In genomic region chr8:69882833-69883600, GRCm38 (mm10) we compare ENCODE assay signal across 10 mouse cellular contexts. TPM values are rescaled to one million over a fixed set of nuclear protein-coding genes. Genes with fewer than 3 reads are reported as not detected.
DNase-seq lines count a peak whose midpoint lies in the region; ATAC-seq and TF ChIP-seq lines count a peak whose summit lies in the region.
"Had no signal": no experiment of that assay in that cellular context is flagged by ENCODE, and none has a peak within 500 bp of the region (broad histone marks: within the 10 kb centered on the region; RNA-seq: fewer than 3 reads in every experiment).

No protein-coding gene starts in this region.

- no peak overlapping the region for H3K9ac ChIP-seq in heart, embryonic 11.5 days (ENCODE audit: low read depth, low read length)
- 0 out of 2 replicates have a peak overlapping the region, but pooled peaks have one; percentile 11 for H3K9ac ChIP-seq in ES-E14 (ENCODE audit: insufficient read depth, low read depth, low read length, poor library complexity, severe bottlenecking)
- no peak overlapping the region for H3K9ac ChIP-seq in hindbrain, embryonic 11.5 days (ENCODE audit: low read depth, low read length)
- no peak overlapping the region for H3K9ac ChIP-seq in midbrain, embryonic 11.5 days (ENCODE audit: low read length)

- peaks cover 17% of the 10 kb centered on the region for H3K4me1 ChIP-seq in heart, embryonic 11.5 days (ENCODE audit: control insufficient read depth, insufficient read depth, low read length)
- peaks cover 0 to 15% of the 10 kb centered on the region in 2 experiments; a peak in 1 of 4 replicates for H3K4me1 ChIP-seq in ES-E14 (ENCODE audit: control insufficient read depth in 2 of 2, insufficient read depth in 2 of 2, low read length in 2 of 2, poor library complexity in 1 of 2)
- peaks cover 8% of the 10 kb centered on the region; the same call in 1 of the 2 replicates for H3K4me1 ChIP-seq in hindbrain, embryonic 11.5 days (replicated peaks; ENCODE audit: control insufficient read depth, insufficient read depth, low read length)
- peaks cover 19% of the 10 kb centered on the region for H3K4me1 ChIP-seq in midbrain, embryonic 11.5 days (ENCODE audit: control insufficient read depth, insufficient read depth, low read length)

- peak overlapping the region; percentile 64 for H3K4me2 ChIP-seq in heart, embryonic 11.5 days
- H3K4me2 ChIP-seq in hindbrain, embryonic 11.5 days (replicated peaks; ENCODE audit: low read depth, low read length), result no peak overlapping the region
- no peak overlapping the region for H3K4me2 ChIP-seq in midbrain, embryonic 11.5 days

- no peak for DNase-seq in heart, adult 8-10 months (ENCODE audit: low spot score)
- DNase-seq in ES-E14 (ENCODE audit: low read depth, low spot score), result no peak
- DNase-seq in hindbrain, embryonic 11.5 days (ENCODE audit: low spot score), result peak; percentile 17
- DNase-seq in midbrain, embryonic 11.5 days (ENCODE audit: low spot score, missing footprints), result peak; percentile 90
- no peak for DNase-seq in cerebellum, adult 18-20 months
- DNase-seq in right cerebral cortex, postnatal 25 days, result no peak
- DNase-seq in cerebellum, adult 8-10 months, result no peak

- H3K4me3 ChIP-seq in heart, embryonic 11.5 days (ENCODE audit: low read depth, low read length), result peak overlapping the region; percentile 39; the same call in 1 of the 2 replicates
- H3K4me3 ChIP-seq in ES-E14 (ENCODE audit: insufficient read depth in 1 of 2, low read depth in 1 of 2, low read length in 2 of 2, poor library complexity in 1 of 2, severe bottlenecking in 1 of 2), result peak overlapping the region; percentile 40 to 55; a peak in 3 of 4 replicates
- peak overlapping the region; percentile 34 for H3K4me3 ChIP-seq in hindbrain, embryonic 11.5 days (ENCODE audit: low read depth, low read length)
- no peak overlapping the region for H3K4me3 ChIP-seq in midbrain, embryonic 11.5 days (ENCODE audit: low read depth, low read length)

- peaks cover 97% of the 10 kb centered on the region for H3K27me3 ChIP-seq in heart, embryonic 11.5 days (ENCODE audit: control insufficient read depth, insufficient read depth, low read length)
- H3K27me3 ChIP-seq in hindbrain, embryonic 11.5 days (ENCODE audit: control insufficient read depth, insufficient read depth, low read length), result peaks cover 94% of the 10 kb centered on the region
- peaks cover 96% of the 10 kb centered on the region for H3K27me3 ChIP-seq in midbrain, embryonic 11.5 days (ENCODE audit: control insufficient read depth, insufficient read depth, low read length)

- in situ Hi-C loops in ES-E14 (cut with MboI; ENCODE audit: low sequenced_read_pairs in 2 of 2, unreplicated experiment in 2 of 2), result no loop called here

- WGBS in heart, embryonic 11.5 days (ENCODE audit: insufficient replicate concordance), result 15% methylated on average over 52 of the region's 52 CpGs
- WGBS in hindbrain, embryonic 11.5 days, result 16% methylated on average over 52 of the region's 52 CpGs
- 10% methylated on average over 52 of the region's 52 CpGs for WGBS in midbrain, embryonic 11.5 days

- no peaks in the 10 kb centered on the region for H3K36me3 ChIP-seq in heart, embryonic 11.5 days (ENCODE audit: control insufficient read depth, insufficient read depth, low read length)
- no peaks in the 10 kb centered on the region for H3K36me3 ChIP-seq in ES-E14 (ENCODE audit: control insufficient read depth, insufficient read depth, low read length, poor library complexity, severe bottlenecking)
- H3K36me3 ChIP-seq in hindbrain, embryonic 11.5 days (ENCODE audit: control insufficient read depth, insufficient read depth, low read length), result no peaks in the 10 kb centered on the region
- H3K36me3 ChIP-seq in midbrain, embryonic 11.5 days (ENCODE audit: control insufficient read depth, insufficient read depth, low read length), result no peaks in the 10 kb centered on the region

- no peak for ATAC-seq in heart, embryonic 11.5 days (replicated peaks; ENCODE audit: insufficient number of reproducible peaks, low FRiP score, low TSS enrichment)
- no peak for ATAC-seq in hindbrain, embryonic 11.5 days (ENCODE audit: low FRiP score)
- ATAC-seq in midbrain, embryonic 11.5 days (ENCODE audit: low FRiP score), result no peak
- ATAC-seq: inflammation-experienced regulatory T-cells, adult 6 months had no signal

- H3K9me3 ChIP-seq in heart, embryonic 11.5 days (replicated peaks; ENCODE audit: control insufficient read depth, low read length), result no peaks in the 10 kb centered on the region
- no peaks in the 10 kb centered on the region for H3K9me3 ChIP-seq in ES-E14 (ENCODE audit: control insufficient read depth, insufficient read depth, low read depth, low read length)
- H3K9me3 ChIP-seq in hindbrain, embryonic 11.5 days (ENCODE audit: control insufficient read depth, low read length), result no peaks in the 10 kb centered on the region
- no peaks in the 10 kb centered on the region for H3K9me3 ChIP-seq in midbrain, embryonic 11.5 days (ENCODE audit: control insufficient read depth, low read length)

- H3K27ac ChIP-seq in heart, embryonic 11.5 days (ENCODE audit: low read depth, low read length), result no peak overlapping the region
- H3K27ac ChIP-seq in ES-E14 (ENCODE audit: insufficient read depth, low read depth, low read length, poor library complexity, severe bottlenecking), result no peak overlapping the region
- no peak overlapping the region for H3K27ac ChIP-seq in hindbrain, embryonic 11.5 days (ENCODE audit: low read depth, low read length)
- no peak overlapping the region for H3K27ac ChIP-seq in midbrain, embryonic 11.5 days (ENCODE audit: low read depth, low read length)

TF ChIP-seq in ES-E14, 5 proteins besides CTCF, POLR2A, EP300 and RAD21:
- TF ChIP-seq CHD2 (IDR thresholded peaks at IDR 0.05; ENCODE audit: low read depth, low read length) (no peak), MAFK (IDR thresholded peaks at IDR 0.05; ENCODE audit: insufficient read depth, low read depth, low read length) (no peak), ZC3H11A (IDR thresholded peaks at IDR 0.05; ENCODE audit: borderline replicate concordance, low read depth, low read length) (no peak), HCFC1 (IDR thresholded peaks at IDR 0.05; ENCODE audit: borderline replicate concordance, insufficient read depth, low read length) (no peak), ZNF384 (IDR thresholded peaks at IDR 0.05; ENCODE audit: low read depth, low read length) (no peak)

RNA-seq across cellular contexts. Expression of gene Cilp2, which starts 4.5 kb away (rescaled TPM):
- 0.21 and 0.49 TPM in 2 replicates for polyA plus RNA-seq in heart, embryonic 11.5 days (2014; fragmentation: Nextera tagmentation; extraction: Ambion mirVana)
- 1 to 10 TPM; 1.3 to 3.1 (median 2.4) TPM for total RNA-seq in heart, adult 8-10 months (2022)
- total RNA-seq in ES-E14 (2012; rRNA removed), result 7.3 and 10.7 TPM in 2 replicates
- polyA plus RNA-seq in hindbrain, embryonic 11.5 days (2014; fragmentation: Nextera tagmentation; extraction: Ambion mirVana), result 0.50 and 0.73 TPM in 2 replicates
- polyA plus RNA-seq in midbrain, embryonic 11.5 days (2014; fragmentation: Nextera tagmentation; extraction: Ambion mirVana), result 0.31 and 0.40 TPM in 2 replicates
- polyA plus RNA-seq: erythroblast, embryonic 14.5 days; inflammation-experienced regulatory T-cells, adult 6 months had no signal

RNA-seq across cellular contexts. Expression of gene Tssk6, which starts 19.0 kb away (rescaled TPM):
- polyA plus RNA-seq in heart, embryonic 11.5 days (2014; fragmentation: Nextera tagmentation; extraction: Ambion mirVana), result 1.6 and 1.8 TPM in 2 replicates
- total RNA-seq in heart, adult 8-10 months (2022), result under 1 TPM in 1 of 4 experiments, not detected in 3; 0.19 TPM
- total RNA-seq in ES-E14 (2012; rRNA removed), result 2.5 and 4.0 TPM in 2 replicates
- 4.2 and 4.3 TPM in 2 replicates for polyA plus RNA-seq in hindbrain, embryonic 11.5 days (2014; fragmentation: Nextera tagmentation; extraction: Ambion mirVana)
- 3.4 and 4.0 TPM in 2 replicates for polyA plus RNA-seq in midbrain, embryonic 11.5 days (2014; fragmentation: Nextera tagmentation; extraction: Ambion mirVana)

RNA-seq across cellular contexts. Expression of gene Ndufa13, which starts 19.3 kb away (rescaled TPM):
- 270 and 275 TPM in 2 replicates for polyA plus RNA-seq in heart, embryonic 11.5 days (2014; fragmentation: Nextera tagmentation; extraction: Ambion mirVana)
- 100 to 1,000 TPM; 373 to 528 (median 455) TPM for total RNA-seq in heart, adult 8-10 months (2022)
- total RNA-seq in ES-E14 (2012; rRNA removed), result 146 and 243 TPM in 2 replicates
- polyA plus RNA-seq in hindbrain, embryonic 11.5 days (2014; fragmentation: Nextera tagmentation; extraction: Ambion mirVana), result 169 and 174 TPM in 2 replicates
- 167 and 172 TPM in 2 replicates for polyA plus RNA-seq in midbrain, embryonic 11.5 days (2014; fragmentation: Nextera tagmentation; extraction: Ambion mirVana)

RNA-seq across cellular contexts. Expression of gene Yjefn3, which starts 19.5 kb away (rescaled TPM):
- polyA plus RNA-seq in heart, embryonic 11.5 days (2014; fragmentation: Nextera tagmentation; extraction: Ambion mirVana), result 5.5 and 7.0 TPM in 2 replicates
- total RNA-seq in heart, adult 8-10 months (2022), result 10 to 100 TPM in 3 of 4 experiments, 1 to 10 TPM in 1; 9.5 to 16.7 (median 13.2) TPM
- 7.0 and 8.5 TPM in 2 replicates for total RNA-seq in ES-E14 (2012; rRNA removed)
- polyA plus RNA-seq in hindbrain, embryonic 11.5 days (2014; fragmentation: Nextera tagmentation; extraction: Ambion mirVana), result 4.6 and 6.1 TPM in 2 replicates
- 3.2 and 3.6 TPM in 2 replicates for polyA plus RNA-seq in midbrain, embryonic 11.5 days (2014; fragmentation: Nextera tagmentation; extraction: Ambion mirVana)

RNA-seq across cellular contexts. Expression of gene Pbx4, which starts 50.7 kb away (rescaled TPM):
- polyA plus RNA-seq in heart, embryonic 11.5 days (2014; fragmentation: Nextera tagmentation; extraction: Ambion mirVana), result 4.0 and 6.0 TPM in 2 replicates
- total RNA-seq in heart, adult 8-10 months (2022), result under 1 TPM in 2 of 4 experiments, not detected in 2; 0.29 to 1.00 TPM
- 5.2 and 6.1 TPM in 2 replicates for total RNA-seq in ES-E14 (2012; rRNA removed)
- polyA plus RNA-seq in hindbrain, embryonic 11.5 days (2014; fragmentation: Nextera tagmentation; extraction: Ambion mirVana), result 41.5 and 42.5 TPM in 2 replicates
- polyA plus RNA-seq in midbrain, embryonic 11.5 days (2014; fragmentation: Nextera tagmentation; extraction: Ambion mirVana), result 33.9 and 39.1 TPM in 2 replicates

Comparison
In these comparisons a context has a peak if more than half of its experiments do, and no peak if none do; other contexts are left out.
1. DNase-seq: peak in hindbrain, embryonic 11.5 days (single experiment) and midbrain, embryonic 11.5 days (single experiment); none in heart, adult 8-10 months (single experiment), ES-E14 (single experiment), cerebellum, adult 18-20 months (0 of 2), right cerebral cortex, postnatal 25 days (single experiment) and cerebellum, adult 8-10 months (single experiment).